Mouse (Mus musculus) neural tube, embryonic 11.5 days (tissue): ENCODE results near the gene Tspoap1. TPM values are rescaled to one million over a fixed set of nuclear protein-coding genes. Genes with fewer than 3 reads are reported as not detected.

Source experiments
- ATAC-seq: fragments of 200-750 bp; cut with Nextera tagmentation; 2 replicates; pipeline ENCODE4 v1.8.0; 2017; ENCODE audit warnings: moderate number of reproducible peaks, mild to moderate bottlenecking, moderate TSS enrichment, moderate library complexity; ENCODE audit not compliant: insufficient read depth, low FRiP score, low TSS enrichment
- DNase-seq: peaks from one replicate; pipeline ENCODE4 v3.0.0-alpha.2; 2015; ENCODE audit warnings: low spot score
- H3K27ac ChIP-seq: fragments of 300-500 bp; sonication (generic); 2 replicates; pipeline ENCODE4 v1.5.1; 2014; ENCODE audit warnings: low read depth, mild to moderate bottlenecking, low read length
- H3K27me3 ChIP-seq: fragments of 300-500 bp; sonication (generic); 2 replicates; pipeline ENCODE4 v1.6.1; 2014; ENCODE audit warnings: mild to moderate bottlenecking, low read length, mixed read lengths; ENCODE audit not compliant: control insufficient read depth, insufficient read depth
- H3K36me3 ChIP-seq: fragments of 300-500 bp; sonication (generic); 2 replicates; pipeline ENCODE4 v1.6.1; 2014; ENCODE audit warnings: mild to moderate bottlenecking, low read length, moderate library complexity, mixed read lengths; ENCODE audit not compliant: control insufficient read depth, insufficient read depth
- H3K4me1 ChIP-seq: fragments of 300-500 bp; sonication (generic); 2 replicates; pipeline ENCODE4 v1.6.1; 2014; ENCODE audit warnings: low read length, mixed read lengths; ENCODE audit not compliant: control insufficient read depth, insufficient read depth
- H3K4me2 ChIP-seq: fragments of 300-500 bp; sonication (generic); 2 replicates; pipeline ENCODE4 v1.6.1; 2014; ENCODE audit warnings: low read depth, mild to moderate bottlenecking, moderate library complexity
- H3K4me3 ChIP-seq: fragments of 300-500 bp; sonication (generic); 2 replicates; pipeline ENCODE4 v1.5.1; 2014; ENCODE audit warnings: low read depth, low read length
- H3K9ac ChIP-seq: fragments of 300-500 bp; sonication (generic); 2 replicates; pipeline ENCODE4 v1.6.1; 2014; ENCODE audit warnings: mild to moderate bottlenecking, low read length
- H3K9me3 ChIP-seq: fragments of 300-500 bp; sonication (generic); 2 replicates; pipeline ENCODE4 v1.6.1; 2016; ENCODE audit warnings: low read length; ENCODE audit not compliant: control insufficient read depth
- WGBS: fragments of 180-500 bp; shearing (Covaris S2); extraction: QIAGEN DNeasy Blood & Tissue Kit; methylation state at CpG from one replicate; pipeline ENCODE4 v1.1.7; 2014; 5-methylcytosine and 5-hydroxymethylcytosine counted together
- polyA plus RNA-seq: library from polyadenylated mRNA; unstranded; fragments of >200 nt; fragmentation: Nextera tagmentation; extraction: Ambion mirVana; gene quantifications from 2 replicates; pipeline ENCODE4 v1.2.1, GENCODE M21; 2014

Tspoap1 gene
- polyA plus RNA-seq, 1 experiment from 2014 or later = 5.4 TPM

DNA sequence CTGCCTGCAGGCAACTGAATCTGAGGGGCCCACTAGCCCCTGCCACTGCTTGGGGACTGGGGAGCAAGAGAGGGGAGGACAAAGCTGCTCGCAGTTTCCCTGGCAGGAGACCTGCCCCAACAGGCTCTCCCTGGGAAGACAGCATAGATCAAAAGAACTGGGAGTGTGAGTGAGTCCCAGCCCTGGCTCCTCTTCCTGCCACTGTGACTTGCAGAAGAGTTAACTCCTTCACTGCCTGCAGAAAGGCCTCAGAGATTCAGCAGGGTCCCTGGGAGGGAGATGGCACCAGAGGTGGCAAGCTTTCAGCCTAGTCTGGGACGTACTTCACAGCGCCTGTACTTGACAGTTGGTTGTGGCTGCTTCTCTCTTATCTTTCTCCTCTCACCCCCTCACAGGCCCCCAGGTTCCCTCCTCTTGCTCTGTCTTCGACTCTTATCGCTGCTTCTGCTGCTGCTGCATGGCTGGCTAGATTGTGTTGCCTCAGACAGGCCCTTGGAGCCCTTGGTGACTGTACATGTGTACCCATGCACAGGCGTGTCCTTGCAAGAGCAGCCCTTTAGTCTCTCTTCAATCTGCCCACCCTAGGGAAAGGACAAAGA is 34.3 kb upstream of the Tspoap1 start:
- 23% methylated on average over 6 of the region's 6 CpGs for WGBS
- Histone ChIP-seq H3K36me3 (no peaks in the 10 kb centered on the region), H3K9me3 (no peaks in the 10 kb centered on the region), H3K4me2 (no peak overlapping the region), H3K27me3 (no peaks in the 10 kb centered on the region), H3K4me3 (no peak overlapping the region), H3K27ac (no peak overlapping the region), H3K9ac (0 out of 2 replicates have a peak overlapping the region, but pooled peaks have one; percentile 19), H3K4me1 (no peaks in the 10 kb centered on the region)
- DNase-seq (no peak), ATAC-seq (no peak)

DNA sequence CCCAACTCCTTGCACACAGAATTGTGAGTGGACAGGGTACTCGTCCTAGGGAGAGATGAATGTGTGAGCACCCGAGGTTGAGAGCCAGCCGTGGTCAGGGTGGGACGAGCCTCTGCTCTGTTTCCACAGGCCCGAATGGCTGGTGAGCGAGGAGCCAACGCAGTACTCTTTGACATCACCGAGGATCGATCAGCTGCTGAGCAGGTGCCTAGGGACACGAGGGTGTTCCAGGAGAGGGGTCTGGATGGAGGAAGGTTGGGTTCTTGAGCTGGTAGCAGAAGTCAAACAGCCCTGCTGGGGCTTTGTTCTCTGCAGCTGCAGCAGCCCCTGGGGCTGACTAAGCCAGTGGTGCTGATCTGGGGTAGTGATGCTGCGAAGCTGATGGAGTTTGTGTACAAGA is 33.3 kb upstream of the Tspoap1 start:
- no peak overlapping the region; the same call in 1 of the 2 replicates for H3K27ac ChIP-seq

GRCm38 (mm10) chr11:87727471-87727870 is 32.9 kb upstream of the Tspoap1 start:
- H3K27me3 ChIP-seq = no peaks in the 10 kb centered on the region
- no peak for ATAC-seq
- no peak for DNase-seq
- H3K4me2 ChIP-seq = no peak overlapping the region
- H3K4me3 ChIP-seq = no peak overlapping the region
- no peaks in the 10 kb centered on the region for H3K36me3 ChIP-seq
- H3K9me3 ChIP-seq = no peaks in the 10 kb centered on the region
- WGBS = 73% methylated on average over 4 of the region's 4 CpGs
- H3K9ac ChIP-seq = no peak overlapping the region
- H3K27ac ChIP-seq = no peak overlapping the region
- H3K4me1 ChIP-seq = no peaks in the 10 kb centered on the region

More for the DNA sequence above, 33.3 kb upstream of the Tspoap1 start:
- ATAC-seq (no peak), DNase-seq (no peak)
- Histone ChIP-seq H3K4me1 (no peaks in the 10 kb centered on the region), H3K27me3 (no peaks in the 10 kb centered on the region), H3K36me3 (no peaks in the 10 kb centered on the region), H3K4me3 (no peak overlapping the region), H3K4me2 (no peak overlapping the region), H3K9me3 (no peaks in the 10 kb centered on the region), H3K9ac (no peak overlapping the region)
- 69% methylated on average over 11 of the region's 11 CpGs for WGBS

- Histone ChIP-seq H3K4me2 (no peak overlapping the region), H3K4me1 (peaks cover 2% of the 10 kb centered on the region; the same call in 1 of the 2 replicates), H3K4me3 (no peak overlapping the region), H3K27me3 (no peaks in the 10 kb centered on the region), H3K27ac (no peak overlapping the region), H3K36me3 (no peaks in the 10 kb centered on the region), H3K9me3 (no peaks in the 10 kb centered on the region), H3K9ac (no peak overlapping the region)
- no peak for DNase-seq
- WGBS = 63% methylated on average over 18 of the region's 18 CpGs
- ATAC-seq = no peak
Observed at GRCm38 (mm10) chr11:87728850-87729592, 31.3 kb upstream of the Tspoap1 start.

DNA sequence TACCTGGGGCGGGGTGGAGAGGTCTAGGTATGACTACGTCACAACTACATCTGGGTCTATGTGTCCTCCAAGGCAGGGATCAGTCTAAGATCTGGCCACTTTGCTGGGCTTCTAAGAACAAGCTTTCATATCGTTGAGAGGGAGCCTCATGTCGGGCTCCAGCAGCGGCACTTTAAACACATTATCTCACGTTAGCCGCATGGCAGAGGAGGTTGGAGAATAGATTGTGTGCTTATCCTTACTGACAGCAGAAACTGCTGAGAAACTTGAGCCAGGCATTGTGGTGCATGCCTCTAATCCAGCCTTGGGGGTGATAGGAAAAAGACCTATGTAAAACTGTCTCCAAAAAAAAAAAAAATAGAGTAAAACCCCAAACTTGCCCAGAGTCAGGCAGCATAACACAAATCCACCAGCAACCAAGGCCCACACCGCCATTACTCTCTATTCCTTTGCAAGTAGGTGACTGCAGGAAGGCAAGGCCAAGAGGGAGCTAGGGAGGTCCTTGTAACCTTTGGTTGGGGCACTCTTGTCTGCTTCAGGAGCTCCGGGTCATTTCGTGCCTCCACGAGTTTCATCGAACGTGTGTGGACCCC is 30.7 kb upstream of the Tspoap1 start:
- no peak overlapping the region for H3K9ac ChIP-seq
- ATAC-seq (no peak), DNase-seq (no peak)
- no peak overlapping the region for H3K27ac ChIP-seq
- no peaks in the 10 kb centered on the region for H3K27me3 ChIP-seq
- no peak overlapping the region for H3K4me3 ChIP-seq
- H3K4me2 ChIP-seq = no peak overlapping the region
- H3K36me3 ChIP-seq = no peaks in the 10 kb centered on the region
- peaks cover 2% of the 10 kb centered on the region; the same call in 1 of the 2 replicates for H3K4me1 ChIP-seq
- 85% methylated on average over 13 of the region's 13 CpGs for WGBS
- H3K9me3 ChIP-seq = no peaks in the 10 kb centered on the region

- no peaks in the 10 kb centered on the region for H3K9me3 ChIP-seq
- DNase-seq (no peak), ATAC-seq (no peak)
- WGBS = 70% methylated on average over 10 of the region's 10 CpGs
- H3K36me3 ChIP-seq = no peaks in the 10 kb centered on the region
- H3K4me3 ChIP-seq = no peak overlapping the region
- H3K9ac ChIP-seq = no peak overlapping the region
- no peaks in the 10 kb centered on the region for H3K27me3 ChIP-seq
- H3K27ac ChIP-seq = no peak overlapping the region
- H3K4me2 ChIP-seq = no peak overlapping the region
- H3K4me1 ChIP-seq = peaks cover 2% of the 10 kb centered on the region; the same call in 1 of the 2 replicates
Observed at GRCm38 (mm10) chr11:87730652-87731310, 29.6 kb upstream of the Tspoap1 start.

- no peak for ATAC-seq
- H3K36me3 ChIP-seq = no peaks in the 10 kb centered on the region
- no peak for DNase-seq
- peaks cover 6% of the 10 kb centered on the region; the same call in 1 of the 2 replicates for H3K4me1 ChIP-seq
- H3K4me2 ChIP-seq = peak overlapping the region; percentile 29; the same call in 1 of the 2 replicates
- no peaks in the 10 kb centered on the region for H3K27me3 ChIP-seq
- 0 out of 2 replicates have a peak overlapping the region, but pooled peaks have one; percentile 3 for H3K9ac ChIP-seq
- H3K9me3 ChIP-seq = no peaks in the 10 kb centered on the region
- no peak overlapping the region for H3K4me3 ChIP-seq
- 57% methylated on average over 5 of the region's 5 CpGs for WGBS
- no peak overlapping the region for H3K27ac ChIP-seq
Observed at GRCm38 (mm10) chr11:87734346-87734745, 26.0 kb upstream of the Tspoap1 start.

- WGBS = 87% methylated on average over 6 of the region's 6 CpGs
- Histone ChIP-seq H3K27me3 (no peaks in the 10 kb centered on the region), H3K4me2 (no peak overlapping the region), H3K27ac (no peak overlapping the region), H3K36me3 (no peaks in the 10 kb centered on the region), H3K9ac (no peak overlapping the region), H3K9me3 (no peaks in the 10 kb centered on the region), H3K4me1 (peaks cover 6% of the 10 kb centered on the region; the same call in 1 of the 2 replicates), H3K4me3 (no peak overlapping the region)
- ATAC-seq (no peak), DNase-seq (no peak)
Observed at GRCm38 (mm10) chr11:87735691-87736090, 24.6 kb upstream of the Tspoap1 start.
